Mouse (Mus musculus): ENCODE results near the gene Ubxn2a. TPM values are rescaled to one million over a fixed set of nuclear protein-coding genes. Genes with fewer than 3 reads are reported as not detected.

Gene Ubxn2a
- polyA plus RNA-seq, 1 experiment from 2014 or later, result 20.3 TPM

- DNase-seq (ENCODE audit: low spot score, missing footprints) (no peak), ATAC-seq (ENCODE audit: low FRiP score) (no peak)
- Histone ChIP-seq H3K9ac (ENCODE audit: low read length) (no peak overlapping the region), H3K9me3 (ENCODE audit: control insufficient read depth, low read length) (no peaks in the 10 kb centered on the region), H3K36me3 (ENCODE audit: control insufficient read depth, insufficient read depth, low read length) (no peaks in the 10 kb centered on the region), H3K4me3 (ENCODE audit: low read depth, low read length) (no peak overlapping the region), H3K27ac (ENCODE audit: low read depth, low read length) (no peak overlapping the region), H3K4me1 (ENCODE audit: control insufficient read depth, insufficient read depth, low read length) (peaks cover 6% of the 10 kb centered on the region), H3K4me2 (no peak overlapping the region), H3K27me3 (ENCODE audit: control insufficient read depth, insufficient read depth, low read length) (no peaks in the 10 kb centered on the region)
- WGBS, result 62% methylated on average over 4 of the region's 4 CpGs
Observed at GRCm38 (mm10) chr12:4872273-4872672, 35.2 kb downstream of the Ubxn2a start.

GRCm38 (mm10) chr12:4871260-4871659, 36.2 kb downstream of the Ubxn2a start:
- no peaks in the 10 kb centered on the region for H3K27me3 ChIP-seq (ENCODE audit: control insufficient read depth, insufficient read depth, low read length)
- no peak for ATAC-seq (ENCODE audit: low FRiP score)

GRCm38 (mm10) chr12:4868924-4869323, 38.6 kb downstream of the Ubxn2a start:
- Histone ChIP-seq H3K27me3 (ENCODE audit: control insufficient read depth, insufficient read depth, low read length) (no peaks in the 10 kb centered on the region), H3K4me1 (ENCODE audit: control insufficient read depth, insufficient read depth, low read length) (peaks cover 1% of the 10 kb centered on the region; the same call in 1 of the 2 replicates), H3K27ac (ENCODE audit: low read depth, low read length) (no peak overlapping the region), H3K4me2 (no peak overlapping the region), H3K4me3 (ENCODE audit: low read depth, low read length) (no peak overlapping the region), H3K9ac (ENCODE audit: low read length) (no peak overlapping the region), H3K36me3 (ENCODE audit: control insufficient read depth, insufficient read depth, low read length) (no peaks in the 10 kb centered on the region), H3K9me3 (ENCODE audit: control insufficient read depth, low read length) (no peaks in the 10 kb centered on the region)
- 82% methylated on average over 8 of the region's 8 CpGs for WGBS
- ATAC-seq (ENCODE audit: low FRiP score) (no peak), DNase-seq (ENCODE audit: low spot score, missing footprints) (no peak)

More at GRCm38 (mm10) chr12:4871260-4871659, 36.2 kb downstream of the Ubxn2a start:
- Histone ChIP-seq H3K4me2 (no peak overlapping the region), H3K36me3 (ENCODE audit: control insufficient read depth, insufficient read depth, low read length) (no peaks in the 10 kb centered on the region), H3K4me3 (ENCODE audit: low read depth, low read length) (no peak overlapping the region), H3K27ac (ENCODE audit: low read depth, low read length) (no peak overlapping the region), H3K9ac (ENCODE audit: low read length) (no peak overlapping the region), H3K9me3 (ENCODE audit: control insufficient read depth, low read length) (no peaks in the 10 kb centered on the region), H3K4me1 (ENCODE audit: control insufficient read depth, insufficient read depth, low read length) (peaks cover 6% of the 10 kb centered on the region)
- DNase-seq (ENCODE audit: low spot score, missing footprints), result no peak
- 92% methylated on average over 5 of the region's 5 CpGs for WGBS

- no peak overlapping the region for H3K27ac ChIP-seq (ENCODE audit: low read depth, low read length)
Observed at GRCm38 (mm10) chr12:4864338-4864690, 43.2 kb downstream of the Ubxn2a start.

GRCm38 (mm10) chr12:4863654-4864337, 43.7 kb downstream of the Ubxn2a start:
- no peak for ATAC-seq (ENCODE audit: low FRiP score)
- H3K9me3 ChIP-seq (ENCODE audit: control insufficient read depth, low read length), result no peaks in the 10 kb centered on the region
- WGBS, result 83% methylated on average over 4 of the region's 4 CpGs
- H3K27ac ChIP-seq (ENCODE audit: low read depth, low read length), result no peak overlapping the region
- no peak overlapping the region for H3K4me2 ChIP-seq
- H3K9ac ChIP-seq (ENCODE audit: low read length), result no peak overlapping the region
- no peak overlapping the region for H3K4me3 ChIP-seq (ENCODE audit: low read depth, low read length)
- peak; percentile 66 for DNase-seq (ENCODE audit: low spot score, missing footprints)
- H3K4me1 ChIP-seq (ENCODE audit: control insufficient read depth, insufficient read depth, low read length), result peaks cover 4% of the 10 kb centered on the region
- H3K36me3 ChIP-seq (ENCODE audit: control insufficient read depth, insufficient read depth, low read length), result no peaks in the 10 kb centered on the region
- H3K27me3 ChIP-seq (ENCODE audit: control insufficient read depth, insufficient read depth, low read length), result no peaks in the 10 kb centered on the region

More at GRCm38 (mm10) chr12:4864338-4864690, 43.2 kb downstream of the Ubxn2a start:
- H3K36me3 ChIP-seq (ENCODE audit: control insufficient read depth, insufficient read depth, low read length), result no peaks in the 10 kb centered on the region
- 85% methylated on average over 4 of the region's 4 CpGs for WGBS
- H3K9me3 ChIP-seq (ENCODE audit: control insufficient read depth, low read length), result no peaks in the 10 kb centered on the region
- H3K4me1 ChIP-seq (ENCODE audit: control insufficient read depth, insufficient read depth, low read length), result peaks cover 4% of the 10 kb centered on the region
- DNase-seq (ENCODE audit: low spot score, missing footprints) (peak; percentile 70), ATAC-seq (ENCODE audit: low FRiP score) (no peak)
- H3K4me3 ChIP-seq (ENCODE audit: low read depth, low read length), result no peak overlapping the region
- H3K4me2 ChIP-seq, result no peak overlapping the region
- H3K27me3 ChIP-seq (ENCODE audit: control insufficient read depth, insufficient read depth, low read length), result no peaks in the 10 kb centered on the region
- H3K9ac ChIP-seq (ENCODE audit: low read length), result no peak overlapping the region

- 92% methylated on average over 4 of the region's 4 CpGs for WGBS
Observed at GRCm38 (mm10) chr12:4862672-4863071, 44.8 kb downstream of the Ubxn2a start.

GRCm38 (mm10) chr12:4859241-4859914, 48.1 kb downstream of the Ubxn2a start:
- Histone ChIP-seq H3K4me3 (ENCODE audit: low read depth, low read length) (no peak overlapping the region), H3K9ac (ENCODE audit: low read length) (no peak overlapping the region), H3K4me2 (no peak overlapping the region), H3K9me3 (ENCODE audit: control insufficient read depth, low read length) (no peaks in the 10 kb centered on the region), H3K36me3 (ENCODE audit: control insufficient read depth, insufficient read depth, low read length) (peaks cover 10% of the 10 kb centered on the region; the same call in 1 of the 2 replicates), H3K27ac (ENCODE audit: low read depth, low read length) (no peak overlapping the region), H3K27me3 (ENCODE audit: control insufficient read depth, insufficient read depth, low read length) (no peaks in the 10 kb centered on the region), H3K4me1 (ENCODE audit: control insufficient read depth, insufficient read depth, low read length) (peaks cover 4% of the 10 kb centered on the region)
- ATAC-seq (ENCODE audit: low FRiP score) (peak; percentile 61), DNase-seq (ENCODE audit: low spot score, missing footprints) (no peak)
- 57% methylated on average over 11 of the region's 11 CpGs for WGBS

More at GRCm38 (mm10) chr12:4862672-4863071, 44.8 kb downstream of the Ubxn2a start:
- Histone ChIP-seq H3K36me3 (ENCODE audit: control insufficient read depth, insufficient read depth, low read length) (peaks cover 3% of the 10 kb centered on the region; the same call in 1 of the 2 replicates), H3K4me2 (no peak overlapping the region), H3K4me1 (ENCODE audit: control insufficient read depth, insufficient read depth, low read length) (peaks cover 4% of the 10 kb centered on the region), H3K27ac (ENCODE audit: low read depth, low read length) (no peak overlapping the region), H3K4me3 (ENCODE audit: low read depth, low read length) (no peak overlapping the region), H3K27me3 (ENCODE audit: control insufficient read depth, insufficient read depth, low read length) (no peaks in the 10 kb centered on the region), H3K9ac (ENCODE audit: low read length) (no peak overlapping the region), H3K9me3 (ENCODE audit: control insufficient read depth, low read length) (no peaks in the 10 kb centered on the region)
- ATAC-seq (ENCODE audit: low FRiP score) (no peak), DNase-seq (ENCODE audit: low spot score, missing footprints) (peak; percentile 72)

- DNase-seq (ENCODE audit: low spot score, missing footprints) (no peak), ATAC-seq (ENCODE audit: low FRiP score) (no peak)
- H3K4me3 ChIP-seq (ENCODE audit: low read depth, low read length), result no peak overlapping the region
- peaks cover 10% of the 10 kb centered on the region; the same call in 1 of the 2 replicates for H3K36me3 ChIP-seq (ENCODE audit: control insufficient read depth, insufficient read depth, low read length)
- H3K9ac ChIP-seq (ENCODE audit: low read length), result no peak overlapping the region
- no peak overlapping the region for H3K27ac ChIP-seq (ENCODE audit: low read depth, low read length)
- H3K4me2 ChIP-seq, result no peak overlapping the region
- no peaks in the 10 kb centered on the region for H3K27me3 ChIP-seq (ENCODE audit: control insufficient read depth, insufficient read depth, low read length)
- H3K4me1 ChIP-seq (ENCODE audit: control insufficient read depth, insufficient read depth, low read length), result peaks cover 4% of the 10 kb centered on the region
- WGBS, result 98% methylated on average over 2 of the region's 2 CpGs
- no peaks in the 10 kb centered on the region for H3K9me3 ChIP-seq (ENCODE audit: control insufficient read depth, low read length)
Observed at GRCm38 (mm10) chr12:4856834-4857233, 50.7 kb downstream of the Ubxn2a start.

- H3K27ac ChIP-seq (ENCODE audit: low read depth, low read length), result no peak overlapping the region
- H3K4me2 ChIP-seq, result no peak overlapping the region
- DNase-seq (ENCODE audit: low spot score, missing footprints) (no peak), ATAC-seq (ENCODE audit: low FRiP score) (no peak)
- H3K36me3 ChIP-seq (ENCODE audit: control insufficient read depth, insufficient read depth, low read length), result peaks cover 10% of the 10 kb centered on the region; the same call in 1 of the 2 replicates
- H3K9ac ChIP-seq (ENCODE audit: low read length), result no peak overlapping the region
- no peak overlapping the region for H3K4me3 ChIP-seq (ENCODE audit: low read depth, low read length)
- 95% methylated on average over 5 of the region's 5 CpGs for WGBS
- no peaks in the 10 kb centered on the region for H3K27me3 ChIP-seq (ENCODE audit: control insufficient read depth, insufficient read depth, low read length)
- H3K9me3 ChIP-seq (ENCODE audit: control insufficient read depth, low read length), result no peaks in the 10 kb centered on the region
- peaks cover 4% of the 10 kb centered on the region for H3K4me1 ChIP-seq (ENCODE audit: control insufficient read depth, insufficient read depth, low read length)
Observed at GRCm38 (mm10) chr12:4856160-4856559, 51.3 kb downstream of the Ubxn2a start.
